Mouse (Mus musculus) cerebellum, adult 11-12 months (tissue): Measurements from ENCODE around the gene Baz2b.

ENCODE experiments used
- DNase-seq: peaks from one replicate; pipeline ENCODE4 v3.0.0; 2022

Gene Baz2b

GRCm38 (mm10) chr2:60126831-60127230, 82.8 kb downstream of the Baz2b start:
- DNase-seq, result no peak

DNA sequence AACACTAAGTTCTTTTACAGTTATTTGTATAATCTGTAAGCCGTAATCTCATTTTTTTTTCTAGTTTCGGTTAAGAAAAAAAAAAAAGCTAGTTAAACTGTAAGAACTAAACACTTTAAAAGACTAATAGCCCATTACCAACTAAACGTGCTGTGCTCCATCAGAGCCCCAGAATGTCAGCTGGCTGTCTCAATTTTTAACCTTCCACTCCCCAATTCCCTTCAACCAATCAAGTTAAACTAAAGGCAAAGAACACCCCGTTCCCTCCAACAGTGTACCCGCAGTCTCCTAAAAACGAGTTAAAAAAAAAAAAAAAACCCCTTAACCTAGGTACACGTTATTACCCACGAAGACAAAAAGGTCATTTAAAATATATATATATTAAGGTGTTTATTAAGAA, 83.3 kb downstream of the Baz2b start:
- DNase-seq, result no peak

GRCm38 (mm10) chr2:60125049-60126004, 84.3 kb downstream of the Baz2b start:
- peak; percentile 52 for DNase-seq

DNA sequence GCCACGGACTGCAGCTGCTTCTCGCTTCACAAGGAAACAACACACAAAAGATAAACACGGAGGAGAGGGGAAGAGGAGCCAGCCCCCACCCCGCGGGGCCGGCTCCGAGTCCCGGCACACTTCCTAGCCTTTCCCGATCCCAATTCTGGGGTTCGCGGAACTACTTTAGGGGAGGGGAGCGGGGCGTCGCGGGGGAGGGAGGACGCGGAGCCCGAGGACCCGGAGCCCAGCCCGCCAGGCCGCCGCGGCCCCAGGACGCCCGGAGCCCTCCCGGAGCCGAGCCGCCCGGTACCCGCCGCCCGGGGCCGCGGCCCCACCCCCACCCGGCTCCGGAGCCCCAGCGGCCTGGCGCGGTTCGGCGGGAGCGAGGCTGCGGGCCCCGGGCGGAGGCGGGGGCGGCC, 85.0 kb downstream of the Baz2b start:
- peak; percentile 57 for DNase-seq

DNA sequence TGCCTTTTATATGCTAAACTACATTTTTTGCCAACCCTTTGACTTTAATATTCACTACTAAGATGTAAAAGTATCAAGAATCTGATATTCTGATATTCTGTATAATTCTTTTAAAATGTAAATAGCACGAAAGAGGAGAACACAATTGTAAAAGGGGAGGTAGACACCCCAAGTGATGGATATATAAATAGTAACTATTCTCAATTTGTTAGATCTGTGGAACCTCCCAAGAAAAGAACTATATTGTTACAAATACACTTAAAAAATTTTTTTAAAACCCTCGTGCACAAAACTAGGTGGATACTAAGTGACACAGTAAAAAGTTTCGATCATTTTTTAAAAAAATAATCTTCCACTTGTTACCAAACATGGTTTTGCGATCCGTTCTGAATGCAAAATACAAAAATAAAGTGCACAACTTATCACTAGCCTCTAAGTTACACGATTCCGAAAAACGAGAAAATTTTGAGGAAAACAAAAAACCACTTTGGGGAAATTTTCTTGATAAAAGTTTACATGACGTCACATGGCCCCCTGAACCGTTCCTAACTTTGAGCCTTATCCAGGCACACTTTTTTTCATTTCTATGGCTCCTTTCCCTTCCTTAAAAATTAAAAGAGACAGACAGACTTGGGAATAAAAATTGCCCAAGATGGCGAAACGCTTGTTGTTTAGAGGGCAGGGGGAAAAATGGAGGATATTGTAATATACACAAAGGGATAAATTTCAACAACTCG, 85.6 kb downstream of the Baz2b start:
- DNase-seq, result no peak

DNA sequence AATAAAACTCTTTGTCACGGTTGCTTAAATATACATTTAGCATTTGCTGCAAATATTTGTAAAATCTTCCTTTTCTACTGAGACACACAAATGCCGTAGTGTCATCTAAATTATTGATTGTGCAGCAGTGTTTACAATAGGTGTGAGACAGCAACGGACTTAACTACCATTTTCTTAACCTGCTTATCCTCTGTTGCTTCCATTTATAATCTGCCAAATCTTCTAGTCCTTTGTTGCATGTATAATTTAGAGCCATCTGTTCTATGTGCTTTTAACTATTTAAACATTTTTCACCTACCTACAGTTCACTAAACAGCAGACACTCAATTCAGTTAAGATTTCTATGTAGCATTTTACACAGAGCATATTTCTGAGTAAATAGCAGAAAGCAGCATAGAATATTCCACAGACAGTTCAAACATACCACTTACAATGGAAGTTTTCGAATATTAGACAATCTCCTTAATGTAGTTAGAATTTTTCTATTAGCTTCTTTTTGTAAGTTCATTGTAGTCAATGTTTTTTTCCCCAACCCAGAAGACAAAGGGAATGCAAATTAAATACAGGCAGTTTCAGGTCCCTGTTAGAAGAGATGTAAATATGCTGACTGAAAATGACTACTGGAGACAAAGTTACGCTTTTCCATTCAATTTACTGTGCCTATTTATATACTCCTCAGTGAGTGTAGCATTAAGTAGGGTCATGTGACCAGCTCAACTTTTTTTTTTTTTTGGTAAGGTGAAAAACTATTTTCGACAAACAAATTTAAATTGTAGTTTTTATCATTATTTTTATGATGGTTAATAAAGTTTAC, 86.4 kb downstream of the Baz2b start:
- DNase-seq, result no peak

DNA sequence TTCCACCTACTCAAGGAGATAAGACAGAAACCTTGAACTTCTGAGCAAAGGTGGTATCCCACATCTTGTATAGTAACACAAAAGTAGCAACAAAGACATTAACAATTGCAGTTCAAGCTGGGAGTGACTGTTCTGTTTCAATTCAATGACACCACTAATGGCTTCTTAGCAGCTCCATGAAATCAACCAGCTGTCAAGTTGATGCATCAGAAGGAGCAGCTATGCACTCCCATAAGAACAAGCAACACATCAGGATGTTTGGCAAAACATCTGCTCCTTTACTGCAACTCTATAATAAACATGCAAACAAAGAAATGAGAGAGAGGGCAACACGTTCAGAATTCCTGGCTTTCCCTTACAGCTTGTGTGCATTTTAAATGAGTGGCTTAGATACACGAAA, 87.5 kb downstream of the Baz2b start:
- DNase-seq, result no peak

GRCm38 (mm10) chr2:60120681-60121080, 89.0 kb downstream of the Baz2b start:
- DNase-seq, result no peak

DNA sequence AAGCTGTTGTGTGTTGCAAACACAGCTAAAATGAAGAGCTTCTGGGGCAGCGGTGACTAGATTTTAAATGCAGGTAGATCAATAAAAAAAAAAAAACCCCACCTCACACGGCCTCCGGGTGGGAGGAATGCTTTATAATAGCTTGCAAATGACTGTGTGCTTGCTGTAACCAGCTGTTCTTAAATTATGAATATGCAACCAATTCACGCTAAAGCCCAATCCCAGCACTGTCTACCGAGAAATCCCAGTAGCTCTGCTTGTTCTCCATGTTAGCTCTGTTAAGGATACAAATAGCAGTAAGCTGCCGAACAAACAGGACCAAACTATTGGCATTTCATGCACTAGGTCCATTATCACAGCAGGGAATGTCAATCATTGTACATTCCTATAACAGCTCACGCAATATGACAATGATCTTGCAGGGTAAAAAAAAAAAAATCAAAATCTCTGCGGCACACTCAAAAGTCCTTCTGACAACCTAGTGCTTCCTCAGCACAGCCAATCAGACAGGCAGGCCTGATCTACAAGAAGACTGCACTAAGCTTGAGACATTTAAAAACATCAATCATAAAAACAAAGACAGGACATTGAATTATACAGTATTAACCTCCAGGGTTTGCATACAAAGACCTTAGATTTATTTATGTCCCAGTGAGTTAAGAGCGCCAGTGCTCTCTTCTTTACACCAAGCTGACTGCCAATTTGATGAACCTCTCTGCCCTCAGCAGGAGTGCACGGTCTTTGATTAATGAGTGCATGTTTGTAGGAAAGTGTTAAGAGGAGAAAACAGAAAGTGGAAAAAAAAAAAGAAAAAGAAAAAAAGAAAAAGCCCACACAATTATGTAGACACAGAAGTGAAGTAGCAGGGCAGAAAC, 90.7 kb downstream of the Baz2b start:
- DNase-seq, result no peak

DNA sequence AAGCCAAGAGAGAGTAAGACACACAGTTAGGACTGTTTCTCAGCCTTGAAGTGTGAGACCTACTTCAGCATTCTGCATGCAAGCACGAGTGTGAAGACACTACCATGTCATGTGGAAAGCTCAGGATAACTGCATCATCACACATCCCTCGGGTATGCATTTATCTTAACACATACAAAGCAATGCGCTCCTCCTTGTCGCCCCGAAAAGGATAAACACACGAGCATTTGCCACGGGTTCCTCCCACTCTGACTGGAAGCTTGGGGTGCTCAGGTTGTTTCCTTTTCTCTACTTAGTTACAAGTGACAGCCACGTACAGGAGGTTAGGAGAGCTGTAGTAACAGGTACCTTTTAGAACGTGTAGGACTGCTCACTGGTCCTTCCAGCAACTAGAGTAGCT, 91.8 kb downstream of the Baz2b start:
- no peak for DNase-seq

DNA sequence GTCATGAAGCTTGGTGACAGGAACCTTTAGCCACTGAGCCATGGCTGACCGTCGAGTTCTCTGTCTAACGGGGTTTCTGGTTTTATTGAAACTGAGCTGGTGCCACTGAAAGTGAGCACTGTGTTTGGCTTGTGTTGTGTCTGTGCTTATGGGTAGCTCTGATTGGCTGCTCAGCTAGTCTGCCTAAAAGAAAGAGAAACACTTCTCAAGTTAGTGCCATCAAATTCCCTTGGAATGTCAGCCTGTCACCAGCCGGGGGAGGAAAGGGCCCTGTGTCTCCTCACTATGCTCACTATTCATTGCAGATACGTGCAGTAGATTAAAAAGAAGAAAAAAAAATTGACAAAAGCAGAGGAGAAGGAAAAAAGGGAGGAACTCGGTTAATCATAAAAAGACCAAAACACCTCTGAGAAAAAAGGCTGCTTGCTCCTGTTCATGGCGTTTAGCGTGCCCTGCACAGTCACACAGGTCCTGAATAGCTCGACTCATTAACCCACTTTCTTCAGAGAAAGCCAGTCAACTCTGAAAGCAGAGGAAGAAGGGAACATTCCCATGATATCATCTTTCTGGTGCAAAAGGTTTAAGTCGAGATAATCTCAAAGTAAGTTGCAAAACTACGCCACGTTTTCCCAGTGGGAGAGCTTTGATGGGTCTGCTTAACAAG, 93.6 kb downstream of the Baz2b start:
- DNase-seq, result no peak

- DNase-seq, result no peak
Measured at GRCm38 (mm10) chr2:60114901-60115300, 94.7 kb downstream of the Baz2b start.

DNA sequence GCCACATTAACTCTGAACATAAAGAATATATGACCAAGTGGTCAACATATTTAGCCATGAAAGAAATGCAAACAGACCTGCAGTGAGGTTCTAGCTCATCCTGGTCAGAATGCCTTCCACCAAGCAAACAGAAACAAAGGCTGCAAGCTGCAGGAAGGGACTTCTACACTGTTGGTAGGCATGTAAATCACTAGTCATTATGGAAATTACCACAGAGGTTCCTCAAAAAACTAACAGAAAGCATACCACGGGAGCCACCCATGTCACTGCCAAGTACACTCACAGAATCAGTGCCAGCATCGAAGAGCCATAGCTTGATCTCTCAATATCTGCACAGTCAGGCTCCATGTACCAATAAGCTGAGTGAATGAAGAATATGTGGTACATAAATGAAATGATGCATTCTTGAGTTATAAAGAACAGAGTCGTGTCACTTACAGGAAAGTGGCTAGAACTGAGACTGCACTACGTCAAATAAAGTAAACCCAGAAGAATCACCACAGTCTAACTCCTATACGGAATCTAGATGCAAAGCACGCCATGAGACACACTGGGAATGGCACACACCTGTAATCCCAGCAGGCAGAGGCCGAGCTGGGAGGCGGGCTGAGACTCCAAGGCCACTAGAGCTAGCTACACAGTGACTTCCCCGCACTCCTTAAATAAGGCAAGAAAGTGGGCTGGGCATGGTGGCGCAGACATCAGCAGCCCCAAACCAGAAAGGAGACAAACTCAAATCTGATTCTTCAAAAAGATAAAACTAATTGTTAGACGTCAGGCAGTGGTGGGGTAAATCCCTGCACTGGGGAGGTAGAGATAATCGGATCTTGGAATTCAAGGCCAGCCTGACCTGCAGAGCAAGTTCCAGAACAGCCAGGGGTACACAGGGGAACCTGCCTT, 95.7 kb downstream of the Baz2b start:
- DNase-seq, result no peak

- DNase-seq, result no peak
Measured at GRCm38 (mm10) chr2:60112116-60112515, 97.5 kb downstream of the Baz2b start.

- DNase-seq, result no peak
Measured at GRCm38 (mm10) chr2:60109001-60109400, 100.6 kb downstream of the Baz2b start.

- no peak for DNase-seq
Measured at GRCm38 (mm10) chr2:60096625-60097024, 113.0 kb downstream of the Baz2b start.

GRCm38 (mm10) chr2:60090280-60090679, 119.4 kb downstream of the Baz2b start:
- no peak for DNase-seq

DNA sequence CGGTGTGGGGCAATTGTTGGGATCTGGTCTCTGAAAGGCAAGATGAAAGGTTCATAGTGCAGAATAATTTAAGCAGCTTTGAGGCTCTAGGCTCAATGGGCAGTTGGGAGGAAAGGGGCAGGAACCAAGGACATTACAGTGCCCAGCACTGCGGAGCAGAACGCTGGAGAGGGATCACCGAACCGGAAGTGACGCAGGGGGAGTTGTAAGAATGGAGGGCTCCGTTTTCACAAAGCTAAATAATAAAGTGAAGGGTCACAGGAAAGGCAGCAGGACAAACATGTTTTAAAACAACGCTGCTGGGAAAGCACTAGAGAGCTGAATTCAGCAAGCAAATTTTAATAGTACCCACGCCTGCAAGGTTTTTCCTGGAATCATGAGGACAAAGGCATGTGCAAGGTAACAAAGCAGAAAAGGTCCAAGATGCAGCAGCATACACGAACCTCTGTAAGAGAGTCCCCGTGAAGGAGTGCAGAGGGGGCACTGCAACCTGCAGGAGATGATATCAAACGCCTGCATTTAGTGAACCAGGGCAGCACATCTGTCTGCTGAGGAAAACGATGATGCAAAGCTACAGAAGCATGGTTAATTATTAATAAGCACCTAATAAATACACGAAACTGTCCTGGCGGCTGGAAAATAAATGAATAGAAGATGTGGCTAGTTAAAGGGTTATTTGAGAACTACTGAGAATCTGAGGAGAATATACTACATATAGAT, 120.0 kb downstream of the Baz2b start:
- DNase-seq, result no peak

- DNase-seq, result no peak
Measured at GRCm38 (mm10) chr2:60088785-60089527, 120.7 kb downstream of the Baz2b start.
